Comparison of ENCODE assay signal across 16 mouse cellular contexts in genomic region chr2:59544237-59544909, GRCm38 (mm10). TPM values are rescaled to one million over a fixed set of nuclear protein-coding genes. Genes with fewer than 3 reads are reported as not detected.
A peak's percentile ranks its signal among the peaks of the same experiment; 100 is the strongest.
DNase-seq lines count a peak whose midpoint lies in the region; ATAC-seq and TF ChIP-seq lines count a peak whose summit lies in the region.
"Had no signal": no experiment of that assay in that cellular context is flagged by ENCODE, and none has a peak within 500 bp of the region (broad histone marks: within the 10 kb centered on the region; RNA-seq: fewer than 3 reads in every experiment).

No protein-coding gene starts in this region.

- DNase-seq in hindbrain, embryonic 10.5 days (ENCODE audit: low spot score), result peak; percentile 25
- no peak for DNase-seq in hindbrain, postnatal 0 days (ENCODE audit: low spot score)
- DNase-seq in midbrain, embryonic 14.5 days, result no peak
- no peak for DNase-seq in embryonic facial prominence, embryonic 10.5 days (ENCODE audit: low spot score)
- DNase-seq in ovary, adult 18-20 months (ENCODE audit: low spot score), result no peak
- DNase-seq in layer of hippocampus, postnatal 10 days (ENCODE audit: low spot score in 2 of 2), result no peak
- DNase-seq: cerebellum, adult 2 months; liver, postnatal 0 days; lung, postnatal 4 days; right cerebral cortex, postnatal 25 days had no signal

- H3K4me1 ChIP-seq in hindbrain, embryonic 10.5 days (replicated peaks), result peaks cover 30% of the 10 kb centered on the region
- H3K4me1 ChIP-seq in hindbrain, postnatal 0 days (ENCODE audit: insufficient read depth, low read length), result no peaks in the 10 kb centered on the region
- H3K4me1 ChIP-seq in midbrain, embryonic 13.5 days (replicated peaks), result peaks cover 10% of the 10 kb centered on the region
- peaks cover 4% of the 10 kb centered on the region; the same call in 1 of the 2 replicates for H3K4me1 ChIP-seq in midbrain, embryonic 14.5 days (ENCODE audit: control insufficient read depth, insufficient read depth, low read length)
- H3K4me1 ChIP-seq in embryonic facial prominence, embryonic 10.5 days, result peaks cover 43% of the 10 kb centered on the region

- H3K9ac ChIP-seq in hindbrain, postnatal 0 days (replicated peaks; ENCODE audit: low read length), result no peak overlapping the region
- H3K9ac ChIP-seq in midbrain, embryonic 13.5 days (replicated peaks), result no peak overlapping the region
- H3K9ac ChIP-seq in midbrain, embryonic 14.5 days (replicated peaks; ENCODE audit: low read length), result no peak overlapping the region
- H3K9ac ChIP-seq: forebrain, embryonic 12.5 days; liver, postnatal 0 days had no signal

- H3K27me3 ChIP-seq in hindbrain, embryonic 10.5 days (ENCODE audit: insufficient read depth, poor library complexity, severe bottlenecking), result no peaks in the 10 kb centered on the region
- H3K27me3 ChIP-seq in hindbrain, postnatal 0 days (ENCODE audit: insufficient read depth, low read length), result no peaks in the 10 kb centered on the region
- H3K27me3 ChIP-seq in midbrain, embryonic 13.5 days, result 0 out of 2 replicates have a peak, but pooled peaks cover 5% of the 10 kb centered on the region
- H3K27me3 ChIP-seq in midbrain, embryonic 14.5 days (ENCODE audit: control insufficient read depth, insufficient read depth, low read length), result peaks cover 4% of the 10 kb centered on the region; the same call in 1 of the 2 replicates
- no peaks in the 10 kb centered on the region for H3K27me3 ChIP-seq in embryonic facial prominence, embryonic 10.5 days (replicated peaks; ENCODE audit: low read depth, poor library complexity, severe bottlenecking)
- H3K27me3 ChIP-seq: forebrain, embryonic 12.5 days; Patski had no signal

- peak overlapping the region; percentile 60 for H3K27ac ChIP-seq in hindbrain, embryonic 10.5 days
- no peak overlapping the region for H3K27ac ChIP-seq in hindbrain, postnatal 0 days
- H3K27ac ChIP-seq in midbrain, embryonic 13.5 days, result no peak overlapping the region
- no peak overlapping the region for H3K27ac ChIP-seq in midbrain, embryonic 14.5 days (replicated peaks; ENCODE audit: low read depth, low read length)
- H3K27ac ChIP-seq in embryonic facial prominence, embryonic 10.5 days (replicated peaks), result peak overlapping the region; percentile 67; the same call in 1 of the 2 replicates
- H3K27ac ChIP-seq: forebrain, embryonic 12.5 days had no signal

- no peak overlapping the region for H3K4me2 ChIP-seq in hindbrain, postnatal 0 days (ENCODE audit: low read depth, low read length)
- H3K4me2 ChIP-seq in midbrain, embryonic 13.5 days (replicated peaks), result no peak overlapping the region
- no peak overlapping the region for H3K4me2 ChIP-seq in midbrain, embryonic 14.5 days (ENCODE audit: low read length)
- H3K4me2 ChIP-seq: forebrain, embryonic 12.5 days had no signal

- 25% methylated on average over 13 of the region's 13 CpGs for WGBS in hindbrain, embryonic 10.5 days
- WGBS in hindbrain, postnatal 0 days, result 37% methylated on average over 13 of the region's 13 CpGs
- 27% methylated on average over 13 of the region's 13 CpGs for WGBS in midbrain, embryonic 13.5 days
- 35% methylated on average over 13 of the region's 13 CpGs for WGBS in midbrain, embryonic 14.5 days
- 19% methylated on average over 13 of the region's 13 CpGs for WGBS in embryonic facial prominence, embryonic 10.5 days

- no peaks in the 10 kb centered on the region for H3K9me3 ChIP-seq in hindbrain, embryonic 10.5 days
- H3K9me3 ChIP-seq in hindbrain, postnatal 0 days (ENCODE audit: low read length), result no peaks in the 10 kb centered on the region
- no peaks in the 10 kb centered on the region for H3K9me3 ChIP-seq in midbrain, embryonic 13.5 days
- no peaks in the 10 kb centered on the region for H3K9me3 ChIP-seq in midbrain, embryonic 14.5 days (ENCODE audit: control insufficient read depth, low read length)
- H3K9me3 ChIP-seq in embryonic facial prominence, embryonic 10.5 days, result no peaks in the 10 kb centered on the region
- H3K9me3 ChIP-seq: forebrain, embryonic 12.5 days had no signal

- TF ChIP-seq CTCF in hindbrain, postnatal 0 days (IDR thresholded peaks at IDR 0.05; ENCODE audit: low read depth), result no peak

- no peak overlapping the region for H3K4me3 ChIP-seq in hindbrain, embryonic 10.5 days
- H3K4me3 ChIP-seq in hindbrain, postnatal 0 days (ENCODE audit: low read length), result no peak overlapping the region
- no peak overlapping the region for H3K4me3 ChIP-seq in midbrain, embryonic 13.5 days (replicated peaks)
- no peak overlapping the region for H3K4me3 ChIP-seq in midbrain, embryonic 14.5 days (replicated peaks; ENCODE audit: low read depth, low read length)
- H3K4me3 ChIP-seq in embryonic facial prominence, embryonic 10.5 days, result no peak overlapping the region
- H3K4me3 ChIP-seq: forebrain, embryonic 12.5 days had no signal

- no peak for ATAC-seq in hindbrain, postnatal 0 days
- 0 out of 2 replicates have a peak, but pooled peaks have one; percentile 27 for ATAC-seq in midbrain, embryonic 13.5 days
- ATAC-seq in midbrain, embryonic 14.5 days (ENCODE audit: low FRiP score, low TSS enrichment), result no peak
- ATAC-seq: CD4-positive, CD25-positive, alpha-beta regulatory T cell, adult 4 months; hindbrain, embryonic 16.5 days; liver, postnatal 0 days; Patski had no signal

- no peaks in the 10 kb centered on the region for H3K36me3 ChIP-seq in hindbrain, embryonic 10.5 days
- no peaks in the 10 kb centered on the region for H3K36me3 ChIP-seq in hindbrain, postnatal 0 days (ENCODE audit: insufficient read depth, low read length)
- no peaks in the 10 kb centered on the region for H3K36me3 ChIP-seq in midbrain, embryonic 13.5 days
- H3K36me3 ChIP-seq in midbrain, embryonic 14.5 days (ENCODE audit: control insufficient read depth, insufficient read depth, low read length), result no peaks in the 10 kb centered on the region
- H3K36me3 ChIP-seq in embryonic facial prominence, embryonic 10.5 days (replicated peaks), result no peaks in the 10 kb centered on the region
- H3K36me3 ChIP-seq: forebrain, embryonic 12.5 days had no signal

RNA-seq across cellular contexts. Expression of gene Dapl1, which starts 59.9 kb away (rescaled TPM):
- 1.4 and 1.6 TPM in 2 replicates for polyA plus RNA-seq in hindbrain, embryonic 10.5 days (2016; fragmentation: Nextera tagmentation; extraction: Ambion mirVana)
- total RNA-seq in hindbrain, postnatal 0 days (2014; rRNA removed), result 6.8 TPM in 1 of 2 replicates, not detected in the other
- 5.6 and 5.9 TPM in 2 replicates for polyA plus RNA-seq in hindbrain, postnatal 0 days (2015; fragmentation: Nextera tagmentation; extraction: Ambion mirVana)
- 0.50 and 1.5 TPM in 2 replicates for polyA plus RNA-seq in midbrain, embryonic 13.5 days (2015; fragmentation: Nextera tagmentation; extraction: Ambion mirVana)
- polyA plus RNA-seq in midbrain, embryonic 14.5 days (2014; fragmentation: Nextera tagmentation; extraction: Ambion mirVana), result 0.42 and 0.96 TPM in 2 replicates
- 8.5 and 11.3 TPM in 2 replicates for polyA plus RNA-seq in embryonic facial prominence, embryonic 10.5 days (2016; fragmentation: Nextera tagmentation; extraction: Ambion mirVana)
- total RNA-seq in layer of hippocampus, postnatal 10 days (2021), result under 1 TPM in 1 of 2 experiments, not detected in 1; 0.87 TPM
- polyA plus RNA-seq: brain, embryonic 14.5 days; liver, postnatal 0 days; Patski had no signal

Comparison
In these comparisons a context has a peak if more than half of its experiments do, and no peak if none do; other contexts are left out.
1. H3K27ac ChIP-seq: peak in hindbrain, embryonic 10.5 days (single experiment) and embryonic facial prominence, embryonic 10.5 days (single experiment); none in hindbrain, postnatal 0 days (single experiment), midbrain, embryonic 13.5 days (single experiment) and midbrain, embryonic 14.5 days (single experiment).